Mouse (Mus musculus): ENCODE measurements around the gene Tmem179. TPM values are rescaled to one million over a fixed set of nuclear protein-coding genes. Genes with fewer than 3 reads are reported as not detected.

Gene Tmem179
- total RNA-seq (2014; rRNA removed), result 134 and 141 TPM in 2 replicates
- polyA plus RNA-seq (2015; fragmentation: Nextera tagmentation; extraction: Ambion mirVana), result 94.1 and 96.2 TPM in 2 replicates

DNA sequence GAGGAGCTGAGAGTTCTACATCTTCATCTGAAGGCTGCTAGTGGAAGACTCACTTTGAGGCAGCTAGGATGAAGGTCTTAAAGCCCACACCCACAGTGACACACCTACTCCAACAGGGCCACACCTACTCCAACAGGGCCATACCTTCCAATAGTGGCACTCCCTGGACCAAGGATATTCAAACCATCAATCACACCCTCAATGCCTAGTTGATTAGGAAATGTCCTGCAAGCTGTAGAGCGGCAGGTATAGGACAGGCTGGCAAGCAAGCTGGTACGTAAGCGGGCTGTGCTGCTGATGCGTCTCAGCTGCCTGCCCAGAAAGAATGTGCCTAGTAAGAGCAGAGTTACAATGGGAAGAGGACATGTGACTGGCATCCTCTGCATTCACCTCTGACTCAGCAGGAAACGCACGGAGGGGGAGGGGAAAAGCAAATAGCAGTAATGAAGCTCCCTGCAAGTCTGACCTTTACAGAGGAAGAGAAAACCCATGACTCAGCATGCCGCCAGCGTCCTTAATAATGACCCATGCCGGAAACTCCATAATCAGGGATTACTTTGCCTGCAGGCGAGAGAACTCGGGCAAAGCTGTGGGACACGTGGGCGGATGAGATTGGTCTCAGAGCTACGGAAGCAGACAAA is at the start of gene Tmem179:
TSS of gene Tmem179 (minus strand) at position 51 of the 641 bp plus-strand sequence.
- no peaks in the 10 kb centered on the region for H3K9me3 ChIP-seq (ENCODE audit: low read length)
- H3K4me3 ChIP-seq (ENCODE audit: low read length), result no peak within 1 kb of the TSS
- 0 out of 2 replicates have a peak, but pooled peaks cover 5% of the 10 kb centered on the region for H3K4me1 ChIP-seq (ENCODE audit: insufficient read depth, low read length)
- H3K9ac ChIP-seq (replicated peaks; ENCODE audit: low read length), result no peak within 1 kb of the TSS
- peak; percentile 66 for ATAC-seq
- DNase-seq (ENCODE audit: low spot score), result no peak
- H3K27ac ChIP-seq, result no peak within 1 kb of the TSS
- WGBS, result 9% methylated on average over 14 of the region's 14 CpGs
- no peak for TF ChIP-seq CTCF (IDR thresholded peaks at IDR 0.05; ENCODE audit: low read depth)
- no peaks in the 10 kb centered on the region for H3K27me3 ChIP-seq (ENCODE audit: insufficient read depth, low read length)
- no peaks in the 10 kb centered on the region for H3K36me3 ChIP-seq (ENCODE audit: insufficient read depth, low read length)
- peak within 1 kb of the TSS; percentile 32 for H3K4me2 ChIP-seq (ENCODE audit: low read depth, low read length)

DNA sequence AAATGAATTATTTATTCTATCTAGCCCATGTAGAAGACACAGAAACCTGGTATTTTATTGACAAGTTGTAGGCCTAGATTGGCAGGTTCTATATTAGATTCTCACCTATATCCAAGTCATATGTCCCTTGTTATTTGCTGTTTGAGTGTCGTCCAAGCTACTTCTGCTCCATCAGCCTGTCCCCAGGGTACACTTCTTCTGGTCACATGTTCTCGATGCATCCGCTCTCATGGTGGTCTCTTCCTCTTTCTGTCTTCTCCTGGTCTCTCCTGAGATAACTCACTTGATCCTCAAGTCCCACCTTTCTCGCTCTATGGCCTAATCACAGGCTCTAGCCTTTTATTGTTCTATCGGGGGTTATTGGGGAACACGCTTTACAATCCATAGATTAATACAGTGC is 46.5 kb upstream of the Tmem179 start:
- WGBS, result 92% methylated on average over 6 of the region's 6 CpGs

DNA sequence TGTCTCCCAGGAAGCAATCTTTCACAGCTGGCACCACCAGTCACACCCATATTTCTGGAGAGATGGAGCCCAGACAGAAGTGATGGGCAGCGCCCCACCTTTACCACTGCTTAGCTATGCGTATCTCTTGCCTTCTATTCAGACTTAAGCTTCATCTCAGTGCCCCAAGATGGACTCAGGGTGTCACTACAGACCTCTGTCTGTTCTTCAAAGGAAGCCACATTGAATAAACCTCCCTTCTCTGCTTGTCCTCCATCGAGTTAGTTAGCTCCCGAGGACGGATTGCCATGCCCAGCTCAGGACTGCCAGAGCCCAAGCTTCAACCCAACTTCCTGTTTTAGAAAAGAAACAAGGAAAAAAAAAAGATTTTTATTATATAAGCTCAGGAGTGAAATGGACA is 45.9 kb upstream of the Tmem179 start:
- DNase-seq (ENCODE audit: low spot score) (no peak), ATAC-seq (no peak)
- Histone ChIP-seq H3K9me3 (ENCODE audit: low read length) (no peaks in the 10 kb centered on the region), H3K4me3 (ENCODE audit: low read length) (no peak overlapping the region), H3K36me3 (ENCODE audit: insufficient read depth, low read length) (no peaks in the 10 kb centered on the region), H3K9ac (replicated peaks; ENCODE audit: low read length) (no peak overlapping the region), H3K4me2 (ENCODE audit: low read depth, low read length) (no peak overlapping the region), H3K27ac (no peak overlapping the region), H3K4me1 (ENCODE audit: insufficient read depth, low read length) (no peaks in the 10 kb centered on the region), H3K27me3 (ENCODE audit: insufficient read depth, low read length) (no peaks in the 10 kb centered on the region)
- no peak for TF ChIP-seq CTCF (IDR thresholded peaks at IDR 0.05; ENCODE audit: low read depth)
- 79% methylated on average over 5 of the region's 5 CpGs for WGBS

More for the DNA sequence above, 46.5 kb upstream of the Tmem179 start:
- ATAC-seq, result no peak
- no peaks in the 10 kb centered on the region for H3K27me3 ChIP-seq (ENCODE audit: insufficient read depth, low read length)
- no peak overlapping the region for H3K4me3 ChIP-seq (ENCODE audit: low read length)
- no peak overlapping the region for H3K27ac ChIP-seq
- H3K36me3 ChIP-seq (ENCODE audit: insufficient read depth, low read length), result no peaks in the 10 kb centered on the region
- H3K4me1 ChIP-seq (ENCODE audit: insufficient read depth, low read length), result no peaks in the 10 kb centered on the region
- TF ChIP-seq CTCF (IDR thresholded peaks at IDR 0.05; ENCODE audit: low read depth), result no peak
- H3K9me3 ChIP-seq (ENCODE audit: low read length), result no peaks in the 10 kb centered on the region
- H3K9ac ChIP-seq (replicated peaks; ENCODE audit: low read length), result no peak overlapping the region
- no peak overlapping the region for H3K4me2 ChIP-seq (ENCODE audit: low read depth, low read length)
- no peak for DNase-seq (ENCODE audit: low spot score)

DNA sequence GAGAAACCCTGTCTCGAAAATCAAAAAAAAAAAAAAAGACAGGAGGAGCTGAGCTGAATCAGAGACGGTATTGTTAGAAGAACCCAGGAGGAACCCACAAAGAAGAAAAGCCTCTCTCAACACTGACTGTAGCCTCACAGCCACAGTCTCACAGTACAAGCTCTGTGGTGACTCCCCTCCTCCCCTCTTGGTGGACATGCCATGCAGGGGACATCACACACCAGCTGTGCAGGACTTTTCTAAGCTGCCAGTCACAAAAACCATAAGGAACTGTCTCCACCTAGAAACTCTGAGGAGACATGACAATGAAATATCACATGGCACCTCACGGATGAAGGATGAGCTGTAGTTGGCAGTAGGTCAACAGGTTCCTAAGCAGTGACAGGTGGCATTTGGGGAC is 44.6 kb upstream of the Tmem179 start:
- Histone ChIP-seq H3K27ac (no peak overlapping the region), H3K4me3 (ENCODE audit: low read length) (no peak overlapping the region), H3K4me2 (ENCODE audit: low read depth, low read length) (no peak overlapping the region), H3K4me1 (ENCODE audit: insufficient read depth, low read length) (no peaks in the 10 kb centered on the region), H3K9ac (replicated peaks; ENCODE audit: low read length) (no peak overlapping the region), H3K9me3 (ENCODE audit: low read length) (no peaks in the 10 kb centered on the region), H3K27me3 (ENCODE audit: insufficient read depth, low read length) (no peaks in the 10 kb centered on the region), H3K36me3 (ENCODE audit: insufficient read depth, low read length) (no peaks in the 10 kb centered on the region)
- WGBS, result 53% methylated on average over 3 of the region's 3 CpGs
- ATAC-seq (no peak), DNase-seq (ENCODE audit: low spot score) (no peak)
- no peak for TF ChIP-seq CTCF (IDR thresholded peaks at IDR 0.05; ENCODE audit: low read depth)

DNA sequence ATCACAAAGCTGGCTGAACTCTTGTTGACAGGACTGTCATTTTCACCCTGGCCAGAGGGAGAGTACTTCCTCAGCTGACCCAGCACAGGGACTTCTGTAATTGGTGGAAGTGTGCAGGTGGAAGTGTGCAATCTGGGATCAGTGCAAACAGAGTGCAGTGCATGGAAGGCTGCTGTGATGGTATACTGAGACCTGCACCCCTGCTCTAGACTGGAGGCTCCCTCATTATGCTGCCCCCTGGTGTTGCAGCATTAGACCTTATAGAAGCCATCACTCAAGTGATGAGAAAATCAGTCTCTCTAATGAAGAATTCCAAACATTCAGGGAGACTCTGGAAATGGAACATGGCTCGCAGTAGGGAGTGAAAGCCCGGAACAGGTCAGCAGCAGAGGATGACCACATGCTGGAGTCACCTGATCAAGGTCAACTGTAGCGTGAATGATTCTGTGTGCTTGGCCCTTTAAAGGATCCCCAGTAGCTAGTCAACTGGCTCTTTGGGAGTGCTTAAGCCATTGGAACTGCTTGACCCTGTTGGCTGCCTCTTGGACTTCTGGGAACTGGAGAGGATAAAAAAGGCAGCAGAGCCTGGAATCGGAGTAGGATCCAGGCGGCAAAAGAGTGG is 43.7 kb upstream of the Tmem179 start:
- Histone ChIP-seq H3K27me3 (ENCODE audit: insufficient read depth, low read length) (no peaks in the 10 kb centered on the region), H3K27ac (no peak overlapping the region), H3K4me1 (ENCODE audit: insufficient read depth, low read length) (no peaks in the 10 kb centered on the region), H3K9me3 (ENCODE audit: low read length) (no peaks in the 10 kb centered on the region), H3K4me2 (ENCODE audit: low read depth, low read length) (no peak overlapping the region), H3K36me3 (ENCODE audit: insufficient read depth, low read length) (no peaks in the 10 kb centered on the region), H3K4me3 (ENCODE audit: low read length) (no peak overlapping the region), H3K9ac (replicated peaks; ENCODE audit: low read length) (no peak overlapping the region)
- WGBS, result 53% methylated on average over 3 of the region's 5 CpGs
- 0 out of 2 replicates have a peak, but pooled peaks have one; percentile 27 for ATAC-seq
- DNase-seq (ENCODE audit: low spot score), result no peak
- TF ChIP-seq CTCF (IDR thresholded peaks at IDR 0.05; ENCODE audit: low read depth), result peak; percentile 52; the same call in 1 of the 2 replicates

DNA sequence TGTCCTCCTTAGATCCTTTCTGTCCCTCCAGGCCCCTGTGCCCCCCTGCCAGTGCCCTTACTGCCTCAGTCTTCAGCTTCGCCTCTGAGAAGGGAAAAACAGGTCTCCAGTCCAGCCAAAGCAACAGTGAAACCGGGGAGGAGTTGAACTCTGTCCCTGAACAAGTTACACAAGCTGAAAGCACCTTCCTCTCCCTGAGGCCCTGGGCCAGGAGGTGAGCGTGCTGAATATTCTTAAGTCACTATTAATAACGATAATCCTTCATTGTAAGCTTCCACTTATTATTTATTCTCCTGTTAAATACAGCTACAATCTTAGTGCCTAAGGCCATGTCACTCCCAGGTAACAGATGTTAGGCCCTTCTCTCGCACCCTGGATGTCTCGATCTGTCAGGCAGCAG is 43.1 kb upstream of the Tmem179 start:
- WGBS, result 67% methylated on average over 6 of the region's 6 CpGs
- H3K27ac ChIP-seq, result no peak overlapping the region

DNA sequence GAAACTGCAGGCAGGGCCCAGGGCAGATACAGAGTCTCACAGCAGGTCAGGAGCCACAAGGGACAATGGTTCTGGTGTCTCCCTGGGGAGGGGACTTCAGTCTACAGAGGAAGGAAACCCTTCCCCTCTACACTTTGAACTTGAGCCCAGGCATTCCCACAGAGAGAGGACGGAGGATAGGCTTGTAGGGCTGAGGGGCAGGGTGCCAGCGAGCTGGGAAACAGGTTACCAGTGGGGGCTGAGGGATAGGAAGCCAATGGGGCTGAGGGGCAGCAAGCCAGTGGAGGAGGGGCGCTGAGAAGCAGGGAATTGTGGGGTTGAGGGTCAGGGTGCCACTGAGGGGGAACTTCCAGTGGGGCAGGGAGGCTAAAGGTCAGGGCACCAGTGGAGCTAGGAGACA is 42.7 kb upstream of the Tmem179 start:
- H3K9ac ChIP-seq (replicated peaks; ENCODE audit: low read length), result no peak overlapping the region
- TF ChIP-seq CTCF (IDR thresholded peaks at IDR 0.05; ENCODE audit: low read depth), result no peak
- H3K27ac ChIP-seq, result no peak overlapping the region
- no peak overlapping the region for H3K4me2 ChIP-seq (ENCODE audit: low read depth, low read length)
- DNase-seq (ENCODE audit: low spot score) (no peak), ATAC-seq (no peak)
- H3K27me3 ChIP-seq (ENCODE audit: insufficient read depth, low read length), result no peaks in the 10 kb centered on the region
- no peaks in the 10 kb centered on the region for H3K9me3 ChIP-seq (ENCODE audit: low read length)
- H3K4me1 ChIP-seq (ENCODE audit: insufficient read depth, low read length), result no peaks in the 10 kb centered on the region
- WGBS, result 33% methylated on average over 3 of the region's 3 CpGs
- no peak overlapping the region for H3K4me3 ChIP-seq (ENCODE audit: low read length)
- no peaks in the 10 kb centered on the region for H3K36me3 ChIP-seq (ENCODE audit: insufficient read depth, low read length)

More for the DNA sequence above, 43.1 kb upstream of the Tmem179 start:
- H3K9ac ChIP-seq (replicated peaks; ENCODE audit: low read length), result no peak overlapping the region
- H3K36me3 ChIP-seq (ENCODE audit: insufficient read depth, low read length), result no peaks in the 10 kb centered on the region
- TF ChIP-seq CTCF (IDR thresholded peaks at IDR 0.05; ENCODE audit: low read depth), result no peak
- no peaks in the 10 kb centered on the region for H3K9me3 ChIP-seq (ENCODE audit: low read length)
- DNase-seq (ENCODE audit: low spot score) (no peak), ATAC-seq (no peak)
- H3K4me2 ChIP-seq (ENCODE audit: low read depth, low read length), result no peak overlapping the region
- H3K4me1 ChIP-seq (ENCODE audit: insufficient read depth, low read length), result no peaks in the 10 kb centered on the region
- H3K4me3 ChIP-seq (ENCODE audit: low read length), result no peak overlapping the region
- H3K27me3 ChIP-seq (ENCODE audit: insufficient read depth, low read length), result no peaks in the 10 kb centered on the region
